In the genomic region with DNA sequence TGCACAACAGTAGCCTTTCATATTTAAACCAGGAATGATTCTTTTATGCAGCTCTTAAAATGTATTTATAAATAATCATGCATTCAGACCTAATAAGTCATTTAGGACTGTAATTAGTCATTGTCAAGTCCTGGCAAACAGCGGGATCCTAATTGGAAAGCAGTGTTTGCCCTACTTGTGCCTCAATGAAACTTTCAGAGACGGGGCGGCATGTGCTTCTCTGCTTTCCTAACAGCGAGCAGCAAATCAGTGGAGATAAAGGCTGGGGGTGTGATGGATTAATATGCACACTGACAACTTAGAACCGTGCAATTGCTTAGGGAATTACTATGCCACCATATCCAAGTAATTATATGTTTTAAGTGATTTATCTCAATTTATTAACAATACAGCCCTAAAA, we compare ENCODE assay signal across 26 mouse cellular contexts. TPM values are rescaled to one million over a fixed set of nuclear protein-coding genes. Genes with fewer than 3 reads are reported as not detected.
"Had no signal": no experiment of that assay in that cellular context is flagged by ENCODE, and none has a peak within 500 bp of the region (broad histone marks: within the 10 kb centered on the region; RNA-seq: fewer than 3 reads in every experiment).

No protein-coding gene starts in this region.

- H3K27ac ChIP-seq: limb, embryonic 12.5 days; limb, embryonic 15.5 days; liver, embryonic 14.5 days; macrophage; midbrain, embryonic 12.5 days; stomach, embryonic 15.5 days had no signal

- DNase-seq: kidney, adult 8-10 months; kidney, postnatal 14 days; kidney, postnatal 4 days; left cerebral cortex, postnatal 4 days; liver, postnatal 0 days; lung, embryonic 14.5 days; right cerebral cortex, postnatal 25 days; spleen, adult 18-20 months; thymus, postnatal 25 days had no signal

- ATAC-seq: liver, postnatal 0 days; lung, postnatal 0 days; midbrain, embryonic 16.5 days had no signal

- H3K9me3 ChIP-seq: limb, embryonic 12.5 days; limb, embryonic 15.5 days; midbrain, embryonic 12.5 days; stomach, embryonic 15.5 days had no signal

- H3K4me2 ChIP-seq: limb, embryonic 12.5 days; limb, embryonic 15.5 days; liver, embryonic 11.5 days; lung, embryonic 14.5 days; midbrain, embryonic 12.5 days; stomach, embryonic 15.5 days had no signal

- H3K27me3 ChIP-seq: limb, embryonic 12.5 days; limb, embryonic 15.5 days; midbrain, embryonic 12.5 days; stomach, embryonic 15.5 days had no signal

- H3K36me3 ChIP-seq: limb, embryonic 12.5 days; limb, embryonic 15.5 days; midbrain, embryonic 12.5 days; stomach, embryonic 15.5 days had no signal

- H3K4me1 ChIP-seq: limb, embryonic 12.5 days; limb, embryonic 15.5 days; midbrain, embryonic 12.5 days; stomach, embryonic 15.5 days had no signal

- H3K9ac ChIP-seq: limb, embryonic 12.5 days; limb, embryonic 15.5 days; liver, embryonic 14.5 days; liver, postnatal 0 days; lung, embryonic 14.5 days; midbrain, embryonic 12.5 days; stomach, embryonic 15.5 days had no signal

- H3K4me3 ChIP-seq: limb, embryonic 12.5 days; limb, embryonic 15.5 days; midbrain, embryonic 12.5 days; stomach, embryonic 15.5 days had no signal

RNA-seq across cellular contexts. Expression of gene Foxb2, which starts 48.4 kb away (rescaled TPM):
- total RNA-seq: layer of hippocampus, adult 18-20 months; layer of hippocampus, postnatal 14 days; left cerebral cortex, adult 8-10 months; left cerebral cortex, postnatal 14 days; left cerebral cortex, postnatal 4 days; megakaryocyte, adult 5-6 weeks had no signal
- polyA plus RNA-seq: kidney, embryonic 16.5 days; limb, embryonic 12.5 days; limb, embryonic 15.5 days; liver, embryonic 11.5 days; liver, embryonic 14.5 days; liver, postnatal 0 days; lung, embryonic 14.5 days; lung, postnatal 0 days; neural tube, embryonic 11.5 days; neural tube, embryonic 14.5 days; stomach, embryonic 15.5 days had no signal
